Mouse (Mus musculus): Measurements from ENCODE around the gene Psg18.
"Not testable (repeated sequence)": the region's sequence is repeated elsewhere in the genome, so short reads cannot be mapped to it uniquely, and the experiment has no call there.

Psg18 gene

GRCm38 (mm10) chr7:18354909-18355308 is at the start of gene Psg18:
TSS of gene Psg18 (minus strand) at chr7:18355009.
- not testable (repeated sequence) for DNase-seq (ENCODE audit: low spot score in 2 of 2)

GRCm38 (mm10) chr7:18403407-18403806 is 48.6 kb upstream of the Psg18 start:
- DNase-seq (ENCODE audit: low spot score in 2 of 2): no peak

GRCm38 (mm10) chr7:18402527-18403237 is 47.9 kb upstream of the Psg18 start:
- no peak for DNase-seq (ENCODE audit: low spot score in 2 of 2)

- not testable (repeated sequence) for DNase-seq (ENCODE audit: low spot score in 2 of 2)
These were observed 36.7 kb upstream of the Psg18 start for GRCm38 (mm10) chr7:18391483-18391882.

- no peak for DNase-seq (ENCODE audit: low spot score in 2 of 2)
These were observed 23.5 kb upstream of the Psg18 start for GRCm38 (mm10) chr7:18378295-18378694.

- DNase-seq (ENCODE audit: low spot score in 2 of 2): not testable (repeated sequence)
These were observed 19.4 kb downstream of the Psg18 start for GRCm38 (mm10) chr7:18335411-18335810.

Data from spleen, postnatal 14 days (tissue).